Mouse (Mus musculus) cerebellum, postnatal 4 days (tissue): ENCODE measurements around the gene Pef1.

ENCODE experiments used
- DNase-seq, 2 experiments: peaks; one replicate each; pipeline ENCODE4 v3.0.0; 2022; ENCODE audit warnings: low spot score in 2 of 2, mixed read lengths in 1 of 2

The Pef1 gene

GRCm38 (mm10) chr4:130102111-130102651 lies at the start of gene Pef1:
Gene Pef1 (plus strand): TSS chr4:130102558.
- DNase-seq, result no peak

DNA sequence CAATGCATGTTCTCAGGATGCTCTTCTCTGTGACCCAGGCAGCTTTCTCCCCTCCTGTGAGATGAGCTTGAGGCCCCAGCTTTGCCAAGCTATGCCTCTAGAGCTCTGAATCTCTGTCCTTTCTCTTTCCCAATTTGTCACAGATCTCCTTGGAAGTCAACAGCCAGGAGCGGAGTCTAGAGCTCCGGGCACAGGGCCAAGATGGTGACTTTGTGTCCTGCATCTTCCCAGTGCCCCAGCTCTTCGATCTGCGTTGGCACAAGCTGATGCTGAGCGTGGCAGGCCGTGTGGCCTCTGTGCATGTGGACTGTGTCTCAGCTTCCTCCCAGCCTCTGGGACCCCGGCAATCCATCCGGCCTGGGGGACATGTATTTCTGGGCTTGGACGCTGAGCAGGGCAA lies 49.2 kb upstream of the Pef1 start:
- DNase-seq, result no peak

DNA sequence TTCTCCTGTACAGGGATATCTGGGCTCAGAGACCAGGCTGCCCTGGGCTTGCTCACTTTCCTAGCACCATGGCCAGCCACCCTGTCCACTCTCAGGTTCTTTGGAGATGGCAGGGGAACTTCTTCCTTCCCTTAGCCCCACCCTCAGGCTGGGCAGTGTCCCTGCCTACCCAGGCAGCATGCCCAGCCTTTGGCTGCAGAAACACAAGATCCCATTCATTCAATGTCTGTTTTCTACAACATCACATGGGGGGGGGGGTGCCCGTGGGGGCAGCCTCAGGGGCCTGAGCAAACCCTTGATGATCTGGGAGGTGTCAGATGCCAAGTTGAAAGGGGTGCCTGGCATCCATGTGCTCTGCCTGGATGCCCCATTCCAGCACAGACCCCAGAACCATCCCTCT lies 47.6 kb upstream of the Pef1 start:
- DNase-seq, result peak in 1 of 2 experiments; percentile 40

DNA sequence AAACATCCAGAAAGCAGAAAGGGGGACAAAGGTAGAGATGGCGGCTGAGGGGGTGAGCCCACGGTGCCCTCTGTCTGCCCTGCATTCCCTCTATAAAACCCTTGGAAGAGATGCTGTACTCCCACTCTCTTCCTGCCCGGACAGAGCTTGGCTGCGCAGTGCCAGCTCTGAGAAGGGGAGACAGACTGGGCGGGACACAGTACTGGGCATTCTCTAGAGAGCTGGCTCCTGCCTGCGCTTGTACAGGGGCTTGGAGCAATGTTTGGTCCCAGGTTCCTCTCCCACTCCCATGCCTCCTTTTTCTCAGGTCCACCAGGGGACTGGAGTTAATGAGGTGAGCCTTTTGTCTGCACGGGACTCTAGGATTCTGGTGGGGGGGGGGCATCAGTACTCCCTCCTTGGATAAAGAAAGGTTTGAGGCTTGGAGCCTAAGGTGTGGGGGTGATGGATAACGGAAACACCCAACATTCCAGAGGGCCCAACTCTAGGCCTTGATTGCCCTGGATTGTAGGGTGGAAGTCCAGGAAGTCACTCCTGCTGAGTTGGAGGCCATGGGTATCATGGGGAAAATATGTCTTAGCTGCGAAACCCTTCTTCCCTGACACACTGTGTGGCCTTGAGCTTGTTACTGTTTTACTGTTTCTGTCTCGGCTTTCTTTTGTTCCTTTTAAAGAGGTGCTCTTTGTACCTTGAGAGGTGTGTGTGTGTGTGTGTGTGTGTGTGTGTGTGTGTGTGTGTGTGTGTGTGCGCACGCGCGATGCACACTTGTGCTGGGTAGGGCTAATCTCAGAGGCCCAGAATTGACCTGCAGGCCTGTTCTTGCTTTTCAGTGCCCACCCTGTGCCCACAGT lies 47.0 kb upstream of the Pef1 start:
- no peak for DNase-seq

DNA sequence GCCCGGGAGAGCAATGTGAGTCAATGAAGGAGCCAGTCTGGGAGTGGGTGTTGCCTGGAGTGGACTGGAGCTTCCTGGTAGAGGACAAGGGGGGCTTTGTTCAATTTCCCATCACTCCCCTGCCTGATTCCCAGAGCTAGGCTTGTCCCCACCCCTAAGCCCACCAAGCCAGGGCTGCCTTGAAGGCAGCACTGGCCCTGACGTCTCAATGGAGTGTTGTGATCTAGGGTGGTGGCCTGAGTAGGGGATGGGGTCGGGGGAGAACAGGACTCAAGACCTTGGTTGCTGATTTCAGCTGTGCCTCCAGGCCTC lies 46.4 kb upstream of the Pef1 start:
- no peak for DNase-seq

DNA sequence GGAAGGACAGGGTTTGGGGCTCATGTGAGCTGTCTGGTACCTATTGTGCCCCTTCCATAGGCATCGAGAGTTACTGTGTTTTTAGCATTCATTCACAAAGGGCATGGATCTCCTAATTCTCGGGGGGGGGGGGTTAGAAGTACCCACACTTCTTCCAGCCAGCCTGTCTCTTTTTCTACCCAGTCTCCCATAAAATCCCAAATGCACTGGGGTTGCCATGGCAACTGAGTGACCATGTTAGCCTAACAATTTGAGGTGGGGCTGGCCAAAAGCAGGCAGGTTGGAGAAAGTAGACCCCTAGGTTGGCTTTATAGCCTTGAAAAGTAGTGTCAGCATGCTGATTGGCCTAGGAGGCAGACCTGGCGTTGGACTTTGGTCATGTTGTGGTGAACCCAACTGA lies 45.9 kb upstream of the Pef1 start:
- no peak for DNase-seq

GRCm38 (mm10) chr4:130060937-130061336 lies 41.4 kb upstream of the Pef1 start:
- no peak for DNase-seq

DNA sequence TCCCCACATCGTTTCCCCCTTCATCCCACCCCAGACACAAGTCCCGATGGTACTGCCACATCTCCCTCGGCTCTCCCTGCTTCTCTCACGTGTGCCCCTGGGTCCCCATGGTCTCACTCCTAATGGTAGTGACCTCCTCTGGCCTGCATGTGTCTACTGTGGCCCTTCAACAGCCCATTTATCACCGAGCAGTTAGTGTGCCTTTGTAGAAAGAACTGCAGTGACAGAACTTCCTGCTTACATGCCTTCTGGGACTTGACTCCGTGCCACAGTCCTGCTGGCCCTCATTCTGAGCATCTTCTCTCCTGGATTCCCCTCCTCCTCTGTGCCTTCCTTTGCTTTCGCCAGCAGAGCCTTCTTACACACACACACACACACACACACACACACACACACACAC lies 39.2 kb upstream of the Pef1 start:
- no peak for DNase-seq

DNA sequence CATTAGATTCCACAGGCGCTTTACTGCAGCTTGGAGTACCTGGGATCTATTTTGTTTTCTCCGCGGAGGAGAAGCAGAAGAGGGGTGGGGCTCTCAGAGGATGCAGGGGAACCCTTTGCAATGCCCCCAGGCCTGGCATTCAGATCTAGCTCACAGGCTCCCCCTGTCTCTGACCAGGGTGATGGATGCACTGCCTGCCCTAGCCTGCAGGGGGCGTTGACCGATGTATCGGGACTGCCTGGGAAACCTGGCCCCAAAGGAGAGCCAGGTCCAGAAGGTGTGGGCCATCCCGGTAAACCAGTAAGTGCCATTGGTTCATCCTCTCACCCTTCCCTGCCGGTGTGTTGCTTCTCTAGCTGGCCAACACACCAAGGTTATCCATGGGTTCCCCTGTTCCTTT lies 35.5 kb upstream of the Pef1 start:
- peak in 1 of 2 experiments; percentile 49 for DNase-seq

DNA sequence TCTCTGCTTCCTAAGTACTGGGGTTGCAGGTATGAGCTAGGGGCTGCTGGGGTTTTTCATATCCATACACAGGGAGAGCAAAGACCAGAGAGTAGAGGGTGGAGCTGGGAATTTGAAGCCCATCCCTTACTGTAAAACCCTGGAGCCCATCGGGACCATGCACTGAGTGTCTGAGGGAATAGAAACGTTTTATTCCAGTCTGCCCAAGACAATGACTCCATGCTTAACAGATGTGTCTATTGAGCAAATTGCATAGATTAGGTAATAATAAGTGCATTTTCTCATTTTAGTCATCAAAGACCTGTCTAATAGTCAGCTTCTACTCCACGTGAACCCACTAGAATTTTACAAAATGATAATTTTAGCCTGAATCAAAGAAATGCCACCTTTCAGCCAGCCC lies 31.8 kb upstream of the Pef1 start:
- DNase-seq, result no peak

- DNase-seq, result no peak
Observed at GRCm38 (mm10) chr4:130071758-130072157, 30.6 kb upstream of the Pef1 start.

DNA sequence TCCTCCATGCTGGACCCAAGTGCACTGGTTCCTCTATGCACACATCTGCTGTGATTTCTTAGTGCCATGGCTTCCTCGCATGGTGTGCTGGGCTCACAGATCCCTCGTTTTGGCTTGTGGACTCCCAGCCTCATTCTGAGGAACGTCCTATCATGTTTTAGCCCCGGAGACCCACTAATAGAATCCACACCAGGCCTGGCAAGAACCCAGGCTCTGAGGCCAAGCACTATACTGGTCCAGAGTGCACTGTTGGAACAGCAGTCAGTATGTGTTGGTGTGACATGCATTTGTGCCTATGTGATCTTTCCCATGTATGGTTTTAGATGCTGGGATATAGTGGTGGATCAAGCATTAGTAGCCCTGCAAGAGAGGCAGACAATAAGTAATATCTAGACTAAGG lies 29.0 kb upstream of the Pef1 start:
- DNase-seq, result no peak

GRCm38 (mm10) chr4:130074761-130075515 lies 27.4 kb upstream of the Pef1 start:
- DNase-seq, result no peak

DNA sequence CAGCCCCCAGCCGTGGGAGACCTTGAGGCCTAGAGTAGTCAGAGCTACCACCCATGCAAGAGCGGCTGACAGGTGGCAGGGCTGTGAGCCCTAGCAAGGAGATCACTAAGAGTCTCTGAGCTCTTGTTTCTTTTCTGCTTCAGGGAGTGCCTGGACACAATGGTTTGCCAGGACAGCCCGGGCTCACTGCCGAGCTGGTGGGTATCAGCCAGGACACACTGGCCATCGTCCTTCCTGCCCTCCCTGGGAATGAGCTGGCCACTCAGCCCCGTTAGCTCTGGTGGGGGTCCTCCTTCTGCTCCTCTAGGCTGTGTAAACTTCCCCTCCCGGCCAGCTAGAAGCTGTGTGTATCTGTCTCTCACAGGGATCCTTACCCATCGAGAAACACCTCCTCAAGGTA lies 25.5 kb upstream of the Pef1 start:
- peak in 1 of 2 experiments; percentile 64 for DNase-seq

- DNase-seq, result peak in 1 of 2 experiments; percentile 60
Observed at GRCm38 (mm10) chr4:130078816-130079485, 23.4 kb upstream of the Pef1 start.

DNA sequence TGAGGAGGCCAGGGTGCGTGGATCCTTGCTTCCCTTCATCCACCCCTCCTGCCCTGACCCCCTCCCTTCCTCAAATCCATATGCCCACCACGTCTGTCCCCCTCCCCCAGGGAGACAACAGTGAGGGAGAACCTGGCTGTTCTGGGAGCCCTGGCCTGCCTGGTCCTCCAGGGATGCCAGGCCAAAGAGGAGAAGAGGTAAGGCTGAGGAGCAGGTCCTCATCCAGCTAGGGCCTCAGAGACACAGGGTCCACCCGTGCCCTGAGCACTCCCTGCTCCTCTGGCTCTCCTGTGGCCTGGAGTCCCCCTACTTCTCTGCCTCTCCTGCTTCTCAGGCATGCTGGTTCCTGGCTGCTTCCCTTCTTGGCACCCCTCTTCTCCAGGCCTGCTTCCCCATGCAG lies 22.8 kb upstream of the Pef1 start:
- DNase-seq, result no peak

DNA sequence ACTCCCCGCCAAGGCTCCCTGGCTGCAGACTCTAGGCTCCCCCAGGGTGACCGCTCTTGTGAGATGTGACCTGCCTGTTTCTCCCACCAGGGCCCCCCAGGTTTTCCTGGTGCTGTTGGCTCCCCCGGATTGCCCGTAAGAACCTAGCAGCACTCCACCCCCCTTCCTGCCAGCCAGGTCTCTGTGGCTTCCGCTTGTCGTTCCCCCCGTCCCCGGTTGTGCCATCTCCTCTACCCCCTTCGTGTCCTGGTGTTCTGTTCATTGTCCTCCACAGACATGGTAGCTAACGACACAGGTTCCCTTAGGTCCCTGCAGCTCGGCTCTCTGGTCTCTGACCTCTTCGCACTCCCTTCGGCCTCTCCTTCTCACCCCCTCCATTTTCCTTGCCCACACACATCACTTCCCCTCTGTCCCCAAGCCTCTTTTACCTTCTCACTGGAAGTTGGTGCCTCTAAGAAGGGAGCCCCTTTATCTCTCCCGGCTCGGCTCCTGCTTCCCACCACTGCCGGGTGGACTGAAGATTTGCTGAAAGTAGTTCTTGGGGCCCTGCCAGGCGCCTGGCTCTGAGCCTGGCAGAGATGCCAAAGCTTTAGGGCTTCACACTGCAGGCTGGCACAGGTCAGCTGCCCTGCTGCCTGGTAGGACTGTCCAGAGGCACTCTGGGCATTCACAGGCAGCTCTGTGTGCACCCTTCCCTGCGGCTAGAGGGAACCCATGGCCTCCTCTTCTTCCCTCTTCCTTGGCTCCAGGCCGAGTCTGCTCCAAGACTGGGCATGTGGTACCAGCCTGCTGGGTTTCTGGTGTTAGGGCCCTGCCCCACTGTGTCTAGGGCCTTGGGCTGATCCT lies 20.8 kb upstream of the Pef1 start:
- DNase-seq, result peak; percentile 66 to 94

DNA sequence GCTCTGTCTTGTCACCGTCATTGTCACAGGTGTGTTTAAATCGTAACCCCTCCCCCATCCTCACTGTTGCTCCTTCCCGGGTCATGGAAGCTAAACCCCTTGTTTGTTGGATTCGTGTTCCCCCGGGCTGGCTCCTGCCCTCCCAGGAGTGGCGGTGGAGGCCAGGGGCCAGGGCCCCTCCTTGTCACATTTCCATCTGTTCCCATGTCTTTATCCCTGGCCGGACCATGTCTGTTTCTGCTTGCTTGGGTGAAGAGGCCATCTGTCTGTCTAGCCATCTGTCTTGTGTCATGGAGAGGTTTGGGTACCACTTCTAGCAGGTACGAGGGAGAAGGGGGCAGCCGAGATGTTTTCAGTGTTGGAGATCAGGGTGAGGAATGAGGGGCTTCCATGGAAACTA lies 20.1 kb upstream of the Pef1 start:
- peak in 1 of 2 experiments; percentile 46 for DNase-seq

- DNase-seq, result no peak
Observed at GRCm38 (mm10) chr4:130084331-130084945, 17.9 kb upstream of the Pef1 start.

GRCm38 (mm10) chr4:130085246-130085820 lies 17.0 kb upstream of the Pef1 start:
- DNase-seq, result no peak

- peak; percentile 97 to 99 for DNase-seq
Observed at GRCm38 (mm10) chr4:130087293-130087692, 15.1 kb upstream of the Pef1 start.
